Mouse (Mus musculus) cerebellum, adult 18-20 months (tissue): ENCODE measurements around the gene Xbp1.

Source experiments
- DNase-seq, 2 experiments: peaks; one replicate each; pipeline ENCODE4 v3.0.0; 2021

Gene Xbp1

GRCm38 (mm10) chr11:5573821-5574220, 53.4 kb downstream of the Xbp1 start:
- DNase-seq = no peak

- no peak for DNase-seq
Observed at GRCm38 (mm10) chr11:5575046-5575445, 54.6 kb downstream of the Xbp1 start.
